Mouse (Mus musculus) liver, embryonic 13.5 days (tissue): Measurements from ENCODE around the gene Tenm4. TPM values are rescaled to one million over a fixed set of nuclear protein-coding genes. Genes with fewer than 3 reads are reported as not detected.
A peak's percentile ranks its signal among the peaks of the same experiment; 100 is the strongest.

Source experiments
- ATAC-seq: fragments of 200-750 bp; cut with Nextera tagmentation; 2 replicates; pipeline ENCODE4 v1.8.0; 2017; ENCODE audit warnings: low read depth, mild to moderate bottlenecking, moderate number of reproducible peaks, moderate library complexity
- DNase-seq: peaks from one replicate; pipeline ENCODE4 v3.0.0; 2022
- H3K27ac ChIP-seq: fragments of 300-500 bp; sonication (generic); 2 replicates; pipeline ENCODE4 v1.5.1; 2015; ENCODE audit warnings: moderate library complexity, mild to moderate bottlenecking, inconsistent platforms
- H3K27me3 ChIP-seq: fragments of 300-500 bp; sonication (generic); 2 replicates; pipeline ENCODE4 v1.6.1; 2015; ENCODE audit warnings: mild to moderate bottlenecking, inconsistent platforms
- H3K36me3 ChIP-seq: fragments of 300-500 bp; sonication (generic); 2 replicates; pipeline ENCODE4 v1.6.1; 2015; ENCODE audit warnings: mild to moderate bottlenecking, inconsistent platforms
- H3K4me1 ChIP-seq: fragments of 300-500 bp; sonication (generic); replicated peaks from 2 replicates; pipeline ENCODE4 v1.6.1; 2015; ENCODE audit warnings: inconsistent platforms
- H3K4me2 ChIP-seq: fragments of 300-500 bp; sonication (generic); 2 replicates; pipeline ENCODE4 v1.6.1; 2015; ENCODE audit warnings: inconsistent platforms, mild to moderate bottlenecking, moderate library complexity
- H3K4me3 ChIP-seq: fragments of 300-500 bp; sonication (generic); replicated peaks from 2 replicates; pipeline ENCODE4 v1.5.1; 2015; ENCODE audit warnings: mild to moderate bottlenecking, inconsistent platforms
- H3K9ac ChIP-seq: fragments of 300-500 bp; sonication (generic); 2 replicates; pipeline ENCODE4 v1.6.1; 2015; ENCODE audit warnings: mild to moderate bottlenecking, inconsistent platforms
- H3K9me3 ChIP-seq: fragments of 300-500 bp; sonication (generic); replicated peaks from 2 replicates; pipeline ENCODE4 v1.6.1; 2016; ENCODE audit warnings: inconsistent platforms
- WGBS: fragments of 180-500 bp; shearing (Covaris S2); methylation state at CpG from one replicate; pipeline ENCODE4 v1.1.7; 2015; ENCODE audit not compliant: insufficient replicate concordance; 5-methylcytosine and 5-hydroxymethylcytosine counted together
- polyA plus RNA-seq: library from polyadenylated mRNA; unstranded; fragments of >200 nt; fragmentation: Nextera tagmentation; extraction: Ambion mirVana; gene quantifications from 2 replicates; pipeline ENCODE4 v1.2.1, GENCODE M21; 2015

Gene Tenm4
- polyA plus RNA-seq, 1 experiment from 2014 or later: 0.47 TPM

GRCm38 (mm10) chr7:96838926-96839325 is 667.9 kb downstream of the Tenm4 start:
- no peak overlapping the region for H3K27ac ChIP-seq
- 63% methylated on average over 4 of the region's 4 CpGs for WGBS
- no peak overlapping the region for H3K9ac ChIP-seq
- H3K4me3 ChIP-seq: no peak overlapping the region
- no peaks in the 10 kb centered on the region for H3K36me3 ChIP-seq
- no peak for ATAC-seq
- H3K4me1 ChIP-seq: 0 out of 2 replicates have a peak, but pooled peaks cover 3% of the 10 kb centered on the region
- no peaks in the 10 kb centered on the region for H3K27me3 ChIP-seq
- DNase-seq: no peak
- H3K4me2 ChIP-seq: no peak overlapping the region
- no peaks in the 10 kb centered on the region for H3K9me3 ChIP-seq

- H3K36me3 ChIP-seq: no peaks in the 10 kb centered on the region
- 50% methylated on average over 4 of the region's 4 CpGs for WGBS
- no peaks in the 10 kb centered on the region for H3K27me3 ChIP-seq
- ATAC-seq (no peak), DNase-seq (no peak)
- H3K9me3 ChIP-seq: no peaks in the 10 kb centered on the region
- H3K4me1 ChIP-seq: peaks cover 6% of the 10 kb centered on the region; the same call in 1 of the 2 replicates
- H3K9ac ChIP-seq: no peak overlapping the region
- H3K4me3 ChIP-seq: no peak overlapping the region
- no peak overlapping the region for H3K4me2 ChIP-seq
- no peak overlapping the region for H3K27ac ChIP-seq
These were observed 668.5 kb downstream of the Tenm4 start for GRCm38 (mm10) chr7:96839586-96839985.

- ATAC-seq: no peak
- no peak overlapping the region for H3K9ac ChIP-seq
- H3K9me3 ChIP-seq: no peaks in the 10 kb centered on the region
- 60% methylated on average over 12 of the region's 12 CpGs for WGBS
- H3K4me1 ChIP-seq: peaks cover 6% of the 10 kb centered on the region; the same call in 1 of the 2 replicates
- H3K27ac ChIP-seq: no peak overlapping the region
- no peaks in the 10 kb centered on the region for H3K27me3 ChIP-seq
- no peaks in the 10 kb centered on the region for H3K36me3 ChIP-seq
- H3K4me3 ChIP-seq: no peak overlapping the region
- H3K4me2 ChIP-seq: no peak overlapping the region
- no peak for DNase-seq
These were observed 671.6 kb downstream of the Tenm4 start for GRCm38 (mm10) chr7:96842477-96843255.

GRCm38 (mm10) chr7:96844104-96844894 is 673.3 kb downstream of the Tenm4 start:
- no peak for DNase-seq
- no peak for ATAC-seq

GRCm38 (mm10) chr7:96852781-96853180 is 681.7 kb downstream of the Tenm4 start:
- no peak overlapping the region for H3K9ac ChIP-seq
- H3K4me1 ChIP-seq: no peaks in the 10 kb centered on the region
- no peak overlapping the region for H3K27ac ChIP-seq
- no peaks in the 10 kb centered on the region for H3K9me3 ChIP-seq
- 68% methylated on average over 2 of the region's 2 CpGs for WGBS
- no peak overlapping the region for H3K4me3 ChIP-seq
- ATAC-seq: no peak
- no peaks in the 10 kb centered on the region for H3K36me3 ChIP-seq
- no peak overlapping the region for H3K4me2 ChIP-seq
- no peak for DNase-seq
- no peaks in the 10 kb centered on the region for H3K27me3 ChIP-seq

More at GRCm38 (mm10) chr7:96844104-96844894, 673.3 kb downstream of the Tenm4 start:
- Histone ChIP-seq H3K27me3 (no peaks in the 10 kb centered on the region), H3K4me1 (peaks cover 6% of the 10 kb centered on the region; the same call in 1 of the 2 replicates), H3K4me2 (no peak overlapping the region), H3K36me3 (no peaks in the 10 kb centered on the region), H3K4me3 (no peak overlapping the region), H3K9ac (no peak overlapping the region), H3K9me3 (no peaks in the 10 kb centered on the region), H3K27ac (no peak overlapping the region)
- 52% methylated on average over 8 of the region's 8 CpGs for WGBS

GRCm38 (mm10) chr7:96855867-96856406 is 684.9 kb downstream of the Tenm4 start:
- Histone ChIP-seq H3K4me3 (no peak overlapping the region), H3K4me2 (no peak overlapping the region), H3K9me3 (no peaks in the 10 kb centered on the region), H3K4me1 (no peaks in the 10 kb centered on the region), H3K27me3 (no peaks in the 10 kb centered on the region), H3K36me3 (no peaks in the 10 kb centered on the region), H3K27ac (no peak overlapping the region), H3K9ac (no peak overlapping the region)
- ATAC-seq (0 out of 2 replicates have a peak, but pooled peaks have one; percentile 15), DNase-seq (no peak)
- 57% methylated on average over 5 of the region's 5 CpGs for WGBS

- H3K4me2 ChIP-seq: no peak overlapping the region
- no peaks in the 10 kb centered on the region for H3K36me3 ChIP-seq
- no peaks in the 10 kb centered on the region for H3K9me3 ChIP-seq
- no peak for ATAC-seq
- H3K4me3 ChIP-seq: no peak overlapping the region
- 37% methylated on average over 4 of the region's 4 CpGs for WGBS
- H3K27me3 ChIP-seq: no peaks in the 10 kb centered on the region
- DNase-seq: no peak
- H3K4me1 ChIP-seq: no peaks in the 10 kb centered on the region
- H3K27ac ChIP-seq: no peak overlapping the region
- no peak overlapping the region for H3K9ac ChIP-seq
These were observed 685.5 kb downstream of the Tenm4 start for GRCm38 (mm10) chr7:96856518-96856917.

GRCm38 (mm10) chr7:96859077-96859476 is 688.0 kb downstream of the Tenm4 start:
- Histone ChIP-seq H3K9me3 (no peaks in the 10 kb centered on the region), H3K4me1 (no peaks in the 10 kb centered on the region), H3K36me3 (no peaks in the 10 kb centered on the region), H3K27ac (no peak overlapping the region), H3K4me2 (no peak overlapping the region), H3K9ac (no peak overlapping the region), H3K27me3 (no peaks in the 10 kb centered on the region), H3K4me3 (no peak overlapping the region)
- DNase-seq (no peak), ATAC-seq (no peak)
- whole genome bisulfite sequencing: 42% methylated on average over 2 of the region's 2 CpGs

- Histone ChIP-seq H3K27me3 (no peaks in the 10 kb centered on the region), H3K4me1 (no peaks in the 10 kb centered on the region), H3K4me2 (no peak overlapping the region), H3K9me3 (no peaks in the 10 kb centered on the region), H3K4me3 (no peak overlapping the region), H3K9ac (no peak overlapping the region), H3K27ac (no peak overlapping the region), H3K36me3 (no peaks in the 10 kb centered on the region)
- no peak for DNase-seq
- ATAC-seq: no peak
- 66% methylated on average over 5 of the region's 5 CpGs for WGBS
These were observed 688.6 kb downstream of the Tenm4 start for GRCm38 (mm10) chr7:96859684-96860083.

- no peaks in the 10 kb centered on the region for H3K36me3 ChIP-seq
- no peak overlapping the region for H3K4me2 ChIP-seq
- no peak for ATAC-seq
- WGBS: 64% methylated on average over 4 of the region's 4 CpGs
- H3K27ac ChIP-seq: no peak overlapping the region
- H3K9me3 ChIP-seq: no peaks in the 10 kb centered on the region
- no peaks in the 10 kb centered on the region for H3K27me3 ChIP-seq
- no peak overlapping the region for H3K4me3 ChIP-seq
- H3K4me1 ChIP-seq: no peaks in the 10 kb centered on the region
- no peak overlapping the region for H3K9ac ChIP-seq
- no peak for DNase-seq
These were observed 689.6 kb downstream of the Tenm4 start for GRCm38 (mm10) chr7:96860650-96861049.

GRCm38 (mm10) chr7:96864894-96865722 is 694.1 kb downstream of the Tenm4 start:
- Histone ChIP-seq H3K9me3 (no peaks in the 10 kb centered on the region), H3K27me3 (no peaks in the 10 kb centered on the region), H3K4me1 (no peaks in the 10 kb centered on the region), H3K36me3 (no peaks in the 10 kb centered on the region), H3K27ac (no peak overlapping the region), H3K4me2 (no peak overlapping the region), H3K9ac (no peak overlapping the region), H3K4me3 (no peak overlapping the region)
- ATAC-seq: no peak
- no peak for DNase-seq
- 60% methylated on average over 7 of the region's 7 CpGs for WGBS
